Mouse (Mus musculus) leukemia stem cell, adult 10-12 weeks (primary cell): ENCODE measurements around the gene Casp7. TPM values are rescaled to one million over a fixed set of nuclear protein-coding genes. Genes with fewer than 3 reads are reported as not detected.

Source experiments
- polyA plus RNA-seq: library from polyadenylated mRNA; stranded (reverse); fragments of >175 nt; gene quantifications from 2 replicates; pipeline ENCODE4 v1.2.3, GENCODE M21; 2012; ENCODE audit warnings: low replicate concordance

Casp7 gene
- 3.8 and 6.3 TPM in 2 replicates for polyA plus RNA-seq

DNA sequence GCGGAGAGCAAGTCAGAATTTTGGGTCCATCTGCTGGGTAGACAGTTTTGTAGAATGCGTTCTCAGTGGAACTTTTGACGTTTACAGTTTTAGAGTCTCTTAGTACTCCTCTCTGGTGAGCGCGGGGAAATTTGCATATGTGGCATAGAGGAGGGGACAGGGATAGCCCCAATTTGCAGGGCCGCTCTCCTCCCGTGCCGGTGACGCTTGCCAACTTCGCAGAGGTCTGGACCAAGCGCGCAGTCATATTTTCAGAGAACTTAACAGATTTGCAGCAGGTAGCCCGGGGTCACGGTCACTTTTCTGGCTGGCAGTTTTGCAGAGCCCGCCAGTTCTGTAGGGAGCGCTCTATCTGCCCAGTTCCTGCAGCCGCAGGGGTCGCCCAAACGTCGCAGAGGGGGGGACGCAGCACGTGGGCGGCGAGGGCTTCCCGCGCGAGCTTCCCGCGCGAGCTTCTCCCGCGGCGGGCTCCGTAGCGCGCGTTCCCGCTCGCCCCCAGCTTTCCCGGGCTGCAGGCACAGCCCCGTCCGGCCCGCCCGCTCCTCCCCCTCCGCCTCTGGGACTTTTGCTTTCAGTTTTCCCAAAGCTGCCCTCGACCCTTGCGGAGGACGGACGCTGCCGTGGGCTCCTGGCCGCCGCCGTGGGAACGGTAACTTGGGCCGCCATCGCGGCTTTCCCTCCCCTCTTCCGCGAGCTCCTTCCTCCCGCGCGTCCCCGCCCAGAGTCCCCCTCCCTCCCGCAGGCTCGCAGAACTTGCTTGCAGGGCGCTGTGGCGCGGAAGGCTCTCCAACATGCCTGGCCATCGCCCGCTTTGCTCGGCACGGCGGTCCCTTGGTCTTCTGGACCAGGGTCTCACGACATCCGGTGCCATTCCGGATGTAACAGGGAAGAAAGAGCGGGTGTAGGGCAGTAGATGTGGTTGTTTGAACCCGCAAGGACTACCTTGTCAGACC, at the start of gene Casp7:
TSS of gene Casp7 (plus strand) at position 461 of the 953 bp plus-strand sequence.

DNA sequence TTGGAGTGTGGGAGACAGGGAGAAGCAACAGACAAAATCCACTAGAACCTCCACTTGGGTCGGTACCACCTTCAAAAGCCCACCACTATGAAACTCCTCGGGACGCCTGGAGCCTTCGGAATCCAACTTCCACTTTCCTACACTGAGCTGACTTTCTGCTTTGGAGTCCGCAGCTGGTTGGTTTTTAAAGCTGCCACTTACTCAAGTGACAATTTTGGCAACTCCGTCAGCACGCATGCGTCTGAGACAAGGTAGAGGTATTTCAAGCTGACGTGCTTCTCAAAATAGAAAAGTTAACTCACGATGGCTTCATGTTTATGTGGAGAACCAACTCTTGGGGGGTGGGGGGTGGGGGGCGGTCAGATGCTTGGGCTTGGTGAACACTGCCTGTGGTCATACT, 7.0 kb upstream of the Casp7 start, which contains the start of gene Nrap:
TSS of gene Nrap (minus strand) at position 159 of the 400 bp plus-strand sequence.

DNA sequence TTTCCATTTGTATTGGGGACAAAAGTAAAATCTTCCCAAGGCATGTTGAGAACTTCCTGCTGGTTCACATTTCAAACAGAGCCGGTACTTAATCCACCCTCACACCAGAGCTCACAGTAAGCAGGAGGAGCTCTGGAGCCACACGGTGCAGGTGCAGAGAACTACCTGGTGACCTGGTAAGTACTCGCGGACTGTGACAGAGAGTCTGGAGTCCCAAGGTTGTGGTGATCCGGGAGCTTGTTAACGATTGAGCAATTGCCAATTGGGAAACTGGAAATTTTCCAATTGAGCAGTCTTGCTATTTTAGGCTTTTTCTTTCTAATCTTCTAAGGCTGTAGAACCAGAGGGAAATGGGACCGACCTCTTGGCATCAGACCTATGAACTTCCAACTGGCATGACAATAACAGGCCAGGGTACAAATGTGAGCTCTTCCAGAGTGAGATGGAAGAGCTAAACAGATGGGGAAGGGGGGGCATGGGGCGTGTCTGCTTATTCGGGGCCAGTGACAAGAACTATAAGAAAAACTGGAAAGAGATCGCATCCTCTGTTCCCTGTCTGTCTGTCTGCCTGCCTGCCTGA, 64.7 kb downstream of the Casp7 start, which contains the start of gene Plekhs1:
TSS of gene Plekhs1 (plus strand) at position 119 of the 580 bp plus-strand sequence.

Other genes with a start within 250 kb of the Casp7 start
- gene Habp2, start 110.0 kb upstream of the Casp7 start, polyA plus RNA-seq, result not detected in 2 replicates
- 0.03 and 0.09 TPM in 2 replicates for gene Nrap, start 7.1 kb upstream of the Casp7 start, polyA plus RNA-seq
- not detected in 2 replicates for gene Plekhs1, start 64.5 kb downstream of the Casp7 start, polyA plus RNA-seq
- gene Dclre1a, start 151.1 kb downstream of the Casp7 start, polyA plus RNA-seq, result 0.90 and 7.9 TPM in 2 replicates
- gene Nhlrc2, start 151.1 kb downstream of the Casp7 start, polyA plus RNA-seq, result 6.3 and 16.4 TPM in 2 replicates